Mouse (Mus musculus): ENCODE measurements around the gene Hist1h3h. TPM values are rescaled to one million over a fixed set of nuclear protein-coding genes. Genes with fewer than 3 reads are reported as not detected.
"Not testable (repeated sequence)": the region's sequence is repeated elsewhere in the genome, so short reads cannot be mapped to it uniquely, and the experiment has no call there.

Hist1h3h gene
- total and polyA plus RNA-seq, 3 experiments: 5.5 to 9.1 TPM; not detected in 1

DNA sequence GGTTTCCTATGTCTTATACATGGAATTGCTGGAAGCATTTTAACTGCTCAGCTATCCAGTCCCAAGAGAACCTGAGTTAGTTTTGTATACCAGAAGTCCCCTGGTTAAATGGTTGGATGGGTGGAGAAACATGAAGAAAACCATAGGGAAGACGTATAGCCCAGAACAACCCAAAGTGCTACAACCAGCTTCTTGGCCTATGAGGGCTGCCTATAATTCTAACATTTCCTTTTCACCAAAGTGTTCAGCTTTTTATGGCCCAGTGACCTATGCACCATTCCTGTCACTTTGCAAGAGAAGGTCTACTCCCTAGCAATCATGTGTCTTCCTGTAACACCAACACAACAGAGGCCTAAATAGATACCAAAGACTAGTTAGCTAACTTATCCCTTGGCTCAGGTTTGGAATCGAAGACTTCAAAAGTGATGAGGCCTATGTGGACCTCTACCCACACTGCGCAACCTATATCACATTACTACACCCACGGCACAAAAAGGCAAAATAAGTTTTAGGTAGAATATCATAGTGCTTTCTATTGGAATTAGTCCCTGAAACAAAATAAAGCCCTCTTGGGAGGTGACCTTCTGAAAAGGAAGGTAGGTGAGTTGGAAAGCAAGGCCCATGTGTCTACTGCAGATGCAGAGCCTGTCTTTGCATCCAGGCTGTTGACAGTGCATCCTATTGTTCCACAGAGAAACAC is 1.1 kb downstream of the Hist1h3h start:
- TF ChIP-seq CTCF (IDR thresholded peaks at IDR 0.05): no peak
- TF ChIP-seq EP300 (IDR thresholded peaks at IDR 0.05; ENCODE audit: insufficient read depth, low read depth, low read length): no peak
- no peak for TF ChIP-seq POLR2A (IDR thresholded peaks at IDR 0.05; ENCODE audit: insufficient read depth, low read depth, low read length)
- no peak for DNase-seq
- Histone ChIP-seq H3K4me3 (no peak overlapping the region), H3K9ac (ENCODE audit: low read depth, low read length) (no peak overlapping the region), H3K36me3 (ENCODE audit: control insufficient read depth, insufficient read depth, low read length) (peaks cover 2% of the 10 kb centered on the region; the same call in 1 of the 2 replicates), H3K79me2 (replicated peaks; ENCODE audit: control insufficient read depth, insufficient read depth, low read length) (no peaks in the 10 kb centered on the region), H3K27ac (no peak overlapping the region), H3K27me3 (ENCODE audit: control insufficient read depth, insufficient read depth, low read length) (no peaks in the 10 kb centered on the region), H3K4me1 (ENCODE audit: control insufficient read depth, insufficient read depth, low read length) (peaks cover 3% of the 10 kb centered on the region)
- intact Hi-C loops (cut with DNase I): loop anchor here (10.0 kb wide), 4 partner anchors 196 to 1976 kb away; partner anchors contain the start of genes Hist1h1t, Hist1h4c and Hist1h4d
- 89% methylated on average over 4 of the region's 4 CpGs for WGBS

DNA sequence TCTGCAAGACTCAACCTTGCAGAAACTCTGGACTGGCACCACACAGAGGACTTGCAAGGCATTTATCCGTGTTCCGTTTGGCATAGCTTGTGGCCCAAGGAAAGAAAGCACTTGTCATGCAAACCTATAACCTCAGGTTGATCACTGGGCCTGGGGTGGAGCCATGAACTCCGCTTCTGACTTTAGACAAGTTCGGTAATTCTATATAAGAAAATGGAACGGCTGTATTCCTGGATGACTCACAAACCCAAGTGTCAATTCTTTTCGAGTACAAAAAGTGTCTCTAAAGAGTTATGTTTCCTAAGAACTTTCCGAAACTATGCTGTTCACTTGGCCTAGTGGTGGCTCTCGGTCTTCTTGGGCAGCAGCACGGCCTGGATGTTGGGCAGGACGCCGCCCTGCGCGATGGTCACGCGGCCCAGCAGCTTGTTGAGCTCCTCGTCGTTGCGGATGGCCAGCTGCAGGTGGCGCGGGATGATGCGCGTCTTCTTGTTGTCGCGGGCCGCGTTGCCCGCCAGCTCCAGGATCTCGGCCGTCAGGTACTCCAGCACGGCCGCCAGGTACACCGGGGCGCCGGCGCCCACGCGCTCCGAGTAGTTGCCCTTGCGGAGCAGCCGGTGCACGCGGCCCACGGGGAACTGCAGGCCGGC is 3.8 kb downstream of the Hist1h3h start:
- DNase-seq; H3K4me1 ChIP-seq (ENCODE audit: control insufficient read depth, insufficient read depth, low read length); H3K27me3 ChIP-seq (ENCODE audit: control insufficient read depth, insufficient read depth, low read length); H3K27ac ChIP-seq; H3K9ac ChIP-seq (ENCODE audit: low read depth, low read length); H3K79me2 ChIP-seq (replicated peaks; ENCODE audit: control insufficient read depth, insufficient read depth, low read length); H3K36me3 ChIP-seq (ENCODE audit: control insufficient read depth, insufficient read depth, low read length): not testable (repeated sequence)
- H3K4me3 ChIP-seq: peak overlapping the region; percentile 50
- intact Hi-C loops (cut with DNase I): loop anchor here (2.0 kb wide), 1 partner anchor 30 kb away; the partner anchor contains the start of gene Hist1h4k
- 5% methylated on average over 25 of the region's 44 CpGs for WGBS
- peak; percentile 8; the same call in 1 of the 2 replicates for TF ChIP-seq CTCF (IDR thresholded peaks at IDR 0.05)

DNA sequence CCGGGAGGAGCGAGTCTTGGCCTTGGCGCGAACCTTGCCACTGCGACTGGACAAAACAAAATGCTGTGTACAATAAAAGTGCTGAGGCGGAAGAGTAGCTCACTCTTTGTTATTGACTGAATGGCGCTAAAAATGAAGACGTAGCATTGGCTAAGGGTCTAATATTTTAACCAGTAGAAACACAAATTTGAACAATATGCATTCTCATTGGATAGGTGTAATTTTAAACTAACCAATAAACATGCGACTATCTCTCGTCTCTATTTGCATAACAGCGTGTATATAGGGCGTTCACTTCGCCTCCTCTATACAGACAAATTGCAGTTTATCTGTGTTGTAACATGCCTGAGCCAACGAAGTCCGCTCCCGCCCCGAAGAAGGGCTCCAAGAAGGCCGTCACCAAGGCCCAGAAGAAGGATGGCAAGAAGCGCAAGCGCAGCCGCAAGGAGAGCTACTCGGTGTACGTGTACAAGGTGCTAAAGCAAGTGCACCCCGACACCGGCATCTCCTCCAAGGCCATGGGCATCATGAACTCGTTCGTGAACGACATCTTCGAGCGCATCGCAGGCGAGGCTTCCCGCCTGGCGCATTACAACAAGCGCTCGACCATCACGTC is 4.4 kb downstream of the Hist1h3h start, which contains the start of gene Hist1h2bm:
TSS of gene Hist1h2bm (plus strand) at position 288 of the 616 bp plus-strand sequence.
- TF ChIP-seq POLR2A (IDR thresholded peaks at IDR 0.05; ENCODE audit: insufficient read depth, low read depth, low read length): peak; percentile 87
- not testable (repeated sequence) for H3K36me3 ChIP-seq (ENCODE audit: control insufficient read depth, insufficient read depth, low read length); H3K27me3 ChIP-seq (ENCODE audit: control insufficient read depth, insufficient read depth, low read length); H3K79me2 ChIP-seq (replicated peaks; ENCODE audit: control insufficient read depth, insufficient read depth, low read length); H3K4me1 ChIP-seq (ENCODE audit: control insufficient read depth, insufficient read depth, low read length)
- DNase-seq: peak; percentile 59 to 61
- WGBS: under 1% methylated on average over 34 of the region's 37 CpGs
- H3K27ac ChIP-seq: 0 out of 2 replicates have a peak within 1 kb of the TSS, but pooled peaks have one; percentile 4
- intact Hi-C loops (cut with DNase I): loop anchor here (2.0 kb wide), 1 partner anchor 29 kb away; the partner anchor contains the start of gene Hist1h4k
- H3K9ac ChIP-seq (ENCODE audit: low read depth, low read length): peak within 1 kb of the TSS; percentile 65
- peak within 1 kb of the TSS; percentile 50 for H3K4me3 ChIP-seq

DNA sequence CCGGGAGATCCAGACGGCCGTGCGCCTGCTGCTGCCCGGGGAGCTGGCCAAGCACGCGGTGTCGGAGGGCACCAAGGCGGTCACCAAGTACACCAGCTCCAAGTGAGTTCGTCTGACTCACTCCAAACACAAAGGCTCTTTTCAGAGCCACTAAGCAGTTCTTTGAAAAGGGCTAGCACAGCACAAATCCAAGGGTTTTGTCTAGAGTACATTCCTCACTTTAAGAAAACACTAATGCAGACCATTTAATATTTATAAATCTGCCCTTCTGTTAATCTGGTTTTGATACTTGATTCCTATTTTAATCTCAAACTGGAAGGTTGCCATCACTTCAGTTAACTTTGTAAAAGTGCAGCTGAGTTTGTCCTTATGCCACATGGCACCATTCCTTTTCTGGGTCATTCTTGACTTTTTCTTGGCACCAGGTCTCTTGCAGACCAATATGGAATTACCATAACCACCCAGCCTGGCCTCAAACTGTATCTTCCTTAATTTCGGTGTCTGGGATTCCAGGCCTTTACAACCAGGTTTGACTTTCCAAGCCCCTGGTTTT is 5.0 kb downstream of the Hist1h3h start:
- no peaks in the 10 kb centered on the region for H3K27me3 ChIP-seq (ENCODE audit: control insufficient read depth, insufficient read depth, low read length)
- intact Hi-C loops (cut with DNase I): no loop called here
- no peak for DNase-seq
- peak overlapping the region; percentile 65 for H3K9ac ChIP-seq (ENCODE audit: low read depth, low read length)
- peaks cover 2% of the 10 kb centered on the region; the same call in 1 of the 2 replicates for H3K36me3 ChIP-seq (ENCODE audit: control insufficient read depth, insufficient read depth, low read length)
- TF ChIP-seq EP300 (IDR thresholded peaks at IDR 0.05; ENCODE audit: insufficient read depth, low read depth, low read length): no peak
- TF ChIP-seq CTCF (IDR thresholded peaks at IDR 0.05): no peak
- no peak for TF ChIP-seq POLR2A (IDR thresholded peaks at IDR 0.05; ENCODE audit: insufficient read depth, low read depth, low read length)
- peaks cover 2% of the 10 kb centered on the region for H3K4me1 ChIP-seq (ENCODE audit: control insufficient read depth, insufficient read depth, low read length)
- H3K27ac ChIP-seq: no peak overlapping the region
- H3K4me3 ChIP-seq: peak overlapping the region; percentile 50
- H3K79me2 ChIP-seq (replicated peaks; ENCODE audit: control insufficient read depth, insufficient read depth, low read length): no peaks in the 10 kb centered on the region
- 6% methylated on average over 11 of the region's 11 CpGs for WGBS

DNA sequence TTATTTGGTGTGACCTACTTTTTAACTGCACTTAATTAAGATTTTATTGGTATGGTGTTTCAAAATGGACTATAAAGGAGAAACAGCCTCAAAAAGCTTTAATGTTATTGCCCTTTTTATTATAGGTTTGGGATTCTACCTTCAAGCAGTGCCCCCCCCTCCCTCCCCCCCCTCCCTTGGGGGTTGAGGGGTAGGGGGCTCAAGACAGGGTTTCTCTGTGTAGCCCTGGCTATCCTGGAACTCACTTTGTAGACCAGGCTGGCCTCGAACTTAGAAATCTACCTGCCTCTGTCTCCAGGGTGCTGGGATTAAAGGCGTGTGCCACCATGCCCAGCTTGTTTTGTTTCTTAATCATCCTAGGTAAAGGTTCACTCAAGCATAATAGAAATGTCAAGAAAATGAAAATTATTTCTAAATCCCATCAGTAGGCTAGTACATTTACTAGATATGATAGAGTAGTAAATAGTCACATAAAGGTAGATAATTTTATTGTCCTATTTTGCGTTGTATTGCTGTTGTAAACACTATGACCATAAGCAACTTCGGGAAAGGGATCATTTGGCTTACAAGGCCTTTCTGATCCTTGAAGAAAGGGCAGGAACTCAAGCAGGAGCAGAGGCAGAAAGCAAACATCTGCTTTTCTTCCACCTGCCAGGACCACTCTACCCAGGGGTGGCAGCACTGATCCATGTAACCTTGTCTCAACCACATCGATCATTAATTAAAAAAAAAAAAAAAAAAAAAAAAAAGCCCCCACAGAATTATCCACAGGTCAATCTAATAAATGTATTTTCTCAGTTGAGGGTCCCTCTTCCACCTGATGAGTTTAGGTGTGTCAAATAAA is 5.8 kb downstream of the Hist1h3h start:
- WGBS: 56% methylated on average over 5 of the region's 5 CpGs
- intact Hi-C loops (cut with DNase I): no loop called here
- H3K79me2 ChIP-seq (replicated peaks; ENCODE audit: control insufficient read depth, insufficient read depth, low read length): no peaks in the 10 kb centered on the region
- no peak overlapping the region for H3K27ac ChIP-seq
- DNase-seq: no peak
- peaks cover under 1% of the 10 kb centered on the region; the same call in 1 of the 2 replicates for H3K36me3 ChIP-seq (ENCODE audit: control insufficient read depth, insufficient read depth, low read length)
- H3K9ac ChIP-seq (ENCODE audit: low read depth, low read length): no peak overlapping the region
- no peak for TF ChIP-seq EP300 (IDR thresholded peaks at IDR 0.05; ENCODE audit: insufficient read depth, low read depth, low read length)
- no peak for TF ChIP-seq CTCF (IDR thresholded peaks at IDR 0.05)
- no peak for TF ChIP-seq POLR2A (IDR thresholded peaks at IDR 0.05; ENCODE audit: insufficient read depth, low read depth, low read length)
- H3K27me3 ChIP-seq (ENCODE audit: control insufficient read depth, insufficient read depth, low read length): no peaks in the 10 kb centered on the region
- H3K4me1 ChIP-seq (ENCODE audit: control insufficient read depth, insufficient read depth, low read length): peaks cover 2% of the 10 kb centered on the region
- no peak overlapping the region for H3K4me3 ChIP-seq
